Mouse (Mus musculus) forebrain, embryonic 14.5 days (tissue): ENCODE measurements at regions not wholly inside any gene's neighbourhood (a gene's known extent, or its start where the extent isn't known, plus 50 kb on each side); places are given as distances from the start of the nearest gene placed in this dataset.
"Not testable (repeated sequence)": the region's sequence is repeated elsewhere in the genome, so short reads cannot be mapped to it uniquely, and the experiment has no call there.

Source experiments
- ATAC-seq: fragments of 200-750 bp; cut with Nextera tagmentation; 2 replicates; pipeline ENCODE4 v1.8.0; 2017; ENCODE audit warnings: mild to moderate bottlenecking, moderate library complexity
- DNase-seq: peaks from one replicate; pipeline ENCODE4 v3.0.0-alpha.2; 2015; ENCODE audit warnings: low spot score
- H3K27ac ChIP-seq: fragments of 300-500 bp; sonication (generic); 2 replicates; pipeline ENCODE4 v1.5.1; 2014; ENCODE audit warnings: low read depth, mild to moderate bottlenecking, control low read depth, low read length, moderate library complexity
- H3K27me3 ChIP-seq: fragments of 300-500 bp; sonication (generic); replicated peaks from 2 replicates; pipeline ENCODE4 v1.6.1; 2014; ENCODE audit warnings: low read length, control low read depth, mixed read lengths; ENCODE audit not compliant: control insufficient read depth, insufficient read depth
- H3K36me3 ChIP-seq: fragments of 300-500 bp; sonication (generic); 2 replicates; pipeline ENCODE4 v1.6.1; 2014; ENCODE audit warnings: low read length, control low read depth; ENCODE audit not compliant: control insufficient read depth, insufficient read depth
- H3K4me1 ChIP-seq: fragments of 300-500 bp; sonication (generic); 2 replicates; pipeline ENCODE4 v1.6.1; 2014; ENCODE audit warnings: antibody characterized with exemption, low read length, control low read depth; ENCODE audit not compliant: control insufficient read depth, insufficient read depth
- H3K4me2 ChIP-seq: fragments of 300-500 bp; sonication (generic); 2 replicates; pipeline ENCODE4 v1.6.1; 2014; ENCODE audit warnings: mild to moderate bottlenecking, control low read depth, low read length
- H3K4me3 ChIP-seq: fragments of 300-500 bp; sonication (generic); 2 replicates; pipeline ENCODE4 v1.5.1; 2014; ENCODE audit warnings: low read depth, low read length, control low read depth
- H3K9ac ChIP-seq: fragments of 300-500 bp; sonication (generic); 2 replicates; pipeline ENCODE4 v1.6.1; 2014; ENCODE audit warnings: mild to moderate bottlenecking, low read length, control low read depth, moderate library complexity
- H3K9me3 ChIP-seq: fragments of 300-500 bp; sonication (generic); replicated peaks from 2 replicates; pipeline ENCODE4 v1.6.1; 2016; ENCODE audit warnings: low read length, control low read depth, mixed read lengths; ENCODE audit not compliant: control insufficient read depth
- WGBS: fragments of 180-500 bp; shearing (Covaris S2); extraction: QIAGEN DNeasy Blood & Tissue Kit; methylation state at CpG from one replicate; pipeline ENCODE4 v1.1.7; 2014; 5-methylcytosine and 5-hydroxymethylcytosine counted together

GRCm38 (mm10) chr3:7010294-7011087 lies 390.2 kb upstream of the 1700008P02Rik start:
- H3K27ac ChIP-seq: no peak overlapping the region

GRCm38 (mm10) chr3:7008671-7009217 lies 388.5 kb upstream of the 1700008P02Rik start:
- H3K4me3 ChIP-seq: no peak overlapping the region
- no peaks in the 10 kb centered on the region for H3K27me3 ChIP-seq
- ATAC-seq (no peak), DNase-seq (no peak)
- H3K36me3 ChIP-seq: no peaks in the 10 kb centered on the region
- no peak overlapping the region for H3K4me2 ChIP-seq
- no peak overlapping the region for H3K9ac ChIP-seq
- peaks cover 3% of the 10 kb centered on the region; the same call in 1 of the 2 replicates for H3K4me1 ChIP-seq
- no peaks in the 10 kb centered on the region for H3K9me3 ChIP-seq
- no peak overlapping the region for H3K27ac ChIP-seq
- 56% methylated on average over 7 of the region's 7 CpGs for WGBS

More at GRCm38 (mm10) chr3:7010294-7011087, 390.2 kb upstream of the 1700008P02Rik start:
- no peaks in the 10 kb centered on the region for H3K9me3 ChIP-seq
- no peaks in the 10 kb centered on the region for H3K27me3 ChIP-seq
- 0 out of 2 replicates have a peak overlapping the region, but pooled peaks have one; percentile 7 for H3K4me2 ChIP-seq
- peak; percentile 72 for ATAC-seq
- H3K36me3 ChIP-seq: no peaks in the 10 kb centered on the region
- peak; percentile 76 for DNase-seq
- H3K4me3 ChIP-seq: no peak overlapping the region
- 43% methylated on average over 7 of the region's 7 CpGs for WGBS
- H3K4me1 ChIP-seq: peaks cover 7% of the 10 kb centered on the region; the same call in 1 of the 2 replicates
- no peak overlapping the region for H3K9ac ChIP-seq

- no peak; the same call in 1 of the 2 replicates for ATAC-seq
Measured at GRCm38 (mm10) chr3:7007811-7008359, 387.6 kb upstream of the 1700008P02Rik start.

GRCm38 (mm10) chr3:6991735-6992134 lies 371.5 kb upstream of the 1700008P02Rik start:
- not testable (repeated sequence) for H3K36me3 ChIP-seq, H3K9me3 ChIP-seq, H3K9ac ChIP-seq, H3K27ac ChIP-seq, H3K4me2 ChIP-seq, H3K27me3 ChIP-seq, DNase-seq, H3K4me1 ChIP-seq, ATAC-seq, H3K4me3 ChIP-seq
- 88% methylated on average over 5 of the region's 5 CpGs for WGBS

More at GRCm38 (mm10) chr3:7007811-7008359, 387.6 kb upstream of the 1700008P02Rik start:
- 60% methylated on average over 5 of the region's 5 CpGs for WGBS
- Histone ChIP-seq H3K36me3 (no peaks in the 10 kb centered on the region), H3K9me3 (no peaks in the 10 kb centered on the region), H3K4me3 (no peak overlapping the region), H3K4me1 (peaks cover 3% of the 10 kb centered on the region; the same call in 1 of the 2 replicates), H3K9ac (no peak overlapping the region), H3K27ac (0 out of 2 replicates have a peak overlapping the region, but pooled peaks have one; percentile 21), H3K27me3 (no peaks in the 10 kb centered on the region), H3K4me2 (no peak overlapping the region)
- no peak for DNase-seq

- ATAC-seq (no peak), DNase-seq (no peak)
- WGBS: 86% methylated on average over 4 of the region's 4 CpGs
- Histone ChIP-seq H3K9ac (no peak overlapping the region), H3K36me3 (no peaks in the 10 kb centered on the region), H3K27ac (no peak overlapping the region), H3K4me3 (no peak overlapping the region), H3K9me3 (no peaks in the 10 kb centered on the region), H3K4me2 (no peak overlapping the region), H3K27me3 (no peaks in the 10 kb centered on the region), H3K4me1 (no peaks in the 10 kb centered on the region)
Measured at GRCm38 (mm10) chr3:6984918-6985317, 364.7 kb upstream of the 1700008P02Rik start.

GRCm38 (mm10) chr3:6957681-6958080 lies 337.4 kb upstream of the 1700008P02Rik start:
- no peak overlapping the region for H3K4me3 ChIP-seq
- no peaks in the 10 kb centered on the region for H3K4me1 ChIP-seq
- H3K27me3 ChIP-seq: no peaks in the 10 kb centered on the region
- H3K27ac ChIP-seq: no peak overlapping the region
- DNase-seq (no peak), ATAC-seq (no peak)
- no peak overlapping the region for H3K9ac ChIP-seq
- no peak overlapping the region for H3K4me2 ChIP-seq
- H3K9me3 ChIP-seq: no peaks in the 10 kb centered on the region
- 96% methylated on average over 7 of the region's 7 CpGs for WGBS
- H3K36me3 ChIP-seq: no peaks in the 10 kb centered on the region

GRCm38 (mm10) chr3:6932535-6933103 lies 312.4 kb upstream of the 1700008P02Rik start:
- H3K27me3 ChIP-seq: no peaks in the 10 kb centered on the region
- ATAC-seq (no peak), DNase-seq (no peak)
- H3K4me1 ChIP-seq: no peaks in the 10 kb centered on the region
- H3K4me2 ChIP-seq: no peak overlapping the region
- no peak overlapping the region for H3K27ac ChIP-seq
- no peak overlapping the region for H3K4me3 ChIP-seq
- H3K9ac ChIP-seq: no peak overlapping the region
- no peaks in the 10 kb centered on the region for H3K9me3 ChIP-seq
- no peaks in the 10 kb centered on the region for H3K36me3 ChIP-seq
- whole genome bisulfite sequencing: 90% methylated on average over 4 of the region's 4 CpGs

GRCm38 (mm10) chr3:6926737-6927136 lies 306.5 kb upstream of the 1700008P02Rik start:
- no peaks in the 10 kb centered on the region for H3K36me3 ChIP-seq
- no peak overlapping the region for H3K4me3 ChIP-seq
- H3K4me1 ChIP-seq: no peaks in the 10 kb centered on the region
- no peaks in the 10 kb centered on the region for H3K9me3 ChIP-seq
- ATAC-seq (no peak), DNase-seq (no peak)
- no peak overlapping the region for H3K9ac ChIP-seq
- H3K27ac ChIP-seq: no peak overlapping the region
- no peak overlapping the region for H3K4me2 ChIP-seq
- WGBS: 86% methylated on average over 1 of the region's 1 CpGs
- H3K27me3 ChIP-seq: no peaks in the 10 kb centered on the region
